Mouse (Mus musculus) hematopoietic multipotent progenitor cell, adult 10-12 weeks (in vitro differentiated cells): ENCODE measurements around the gene Btn2a2. TPM values are rescaled to one million over a fixed set of nuclear protein-coding genes. Genes with fewer than 3 reads are reported as not detected.

Source experiments
- polyA plus RNA-seq: library from polyadenylated mRNA; stranded (reverse); fragments of >175 nt; gene quantifications from 2 replicates; pipeline ENCODE4 v1.2.3, GENCODE M21; 2012; ENCODE audit warnings: low replicate concordance

The Btn2a2 gene
- polyA plus RNA-seq = not detected in 2 replicates

DNA sequence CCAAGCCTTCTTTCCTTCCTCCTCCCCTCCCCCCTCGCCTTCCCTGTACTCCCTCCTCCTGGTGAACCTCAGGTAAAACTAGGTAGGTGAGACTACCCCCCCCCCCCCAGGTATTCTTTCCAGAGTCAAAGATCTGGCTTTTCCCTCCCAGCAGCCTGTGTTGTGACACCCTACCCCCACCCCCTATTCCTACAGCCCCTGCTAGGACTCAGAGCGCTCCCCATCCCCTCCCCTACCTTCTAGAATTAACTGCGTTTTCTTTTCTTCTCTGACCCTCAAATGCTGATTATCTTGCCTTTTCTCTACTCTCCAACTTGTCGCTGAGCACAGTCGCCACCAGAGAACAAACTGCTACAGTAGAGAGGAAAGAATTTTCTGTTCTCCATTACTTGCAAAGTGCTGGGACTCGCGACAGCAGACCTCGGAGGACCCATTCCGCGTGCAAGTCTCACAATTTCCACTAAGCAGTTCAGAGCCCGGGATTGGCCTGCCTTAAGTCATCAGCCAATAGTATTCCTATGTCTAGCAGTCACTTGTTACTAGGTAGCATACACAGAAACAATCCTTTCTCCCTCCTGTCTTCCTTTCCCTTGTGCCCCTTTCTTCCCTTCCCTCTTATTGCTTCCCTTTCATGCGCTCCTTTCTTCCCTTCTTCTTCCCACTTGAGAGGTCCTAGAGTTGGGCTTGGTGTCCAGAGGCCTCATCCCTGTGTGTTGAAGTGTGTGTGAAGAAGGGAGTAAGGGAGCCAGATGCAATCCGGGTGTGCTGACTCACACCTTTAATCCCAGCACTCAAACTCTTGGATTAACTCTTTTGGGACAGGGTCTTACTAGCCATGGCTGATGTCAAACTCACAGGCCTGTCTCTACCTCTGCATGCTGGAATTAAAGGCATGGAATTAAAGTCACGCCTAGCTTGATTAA, at the start of gene Btn2a2:
Gene Btn2a2, minus strand, starts transcription at position 458 of the 923 bp plus-strand sequence.

DNA sequence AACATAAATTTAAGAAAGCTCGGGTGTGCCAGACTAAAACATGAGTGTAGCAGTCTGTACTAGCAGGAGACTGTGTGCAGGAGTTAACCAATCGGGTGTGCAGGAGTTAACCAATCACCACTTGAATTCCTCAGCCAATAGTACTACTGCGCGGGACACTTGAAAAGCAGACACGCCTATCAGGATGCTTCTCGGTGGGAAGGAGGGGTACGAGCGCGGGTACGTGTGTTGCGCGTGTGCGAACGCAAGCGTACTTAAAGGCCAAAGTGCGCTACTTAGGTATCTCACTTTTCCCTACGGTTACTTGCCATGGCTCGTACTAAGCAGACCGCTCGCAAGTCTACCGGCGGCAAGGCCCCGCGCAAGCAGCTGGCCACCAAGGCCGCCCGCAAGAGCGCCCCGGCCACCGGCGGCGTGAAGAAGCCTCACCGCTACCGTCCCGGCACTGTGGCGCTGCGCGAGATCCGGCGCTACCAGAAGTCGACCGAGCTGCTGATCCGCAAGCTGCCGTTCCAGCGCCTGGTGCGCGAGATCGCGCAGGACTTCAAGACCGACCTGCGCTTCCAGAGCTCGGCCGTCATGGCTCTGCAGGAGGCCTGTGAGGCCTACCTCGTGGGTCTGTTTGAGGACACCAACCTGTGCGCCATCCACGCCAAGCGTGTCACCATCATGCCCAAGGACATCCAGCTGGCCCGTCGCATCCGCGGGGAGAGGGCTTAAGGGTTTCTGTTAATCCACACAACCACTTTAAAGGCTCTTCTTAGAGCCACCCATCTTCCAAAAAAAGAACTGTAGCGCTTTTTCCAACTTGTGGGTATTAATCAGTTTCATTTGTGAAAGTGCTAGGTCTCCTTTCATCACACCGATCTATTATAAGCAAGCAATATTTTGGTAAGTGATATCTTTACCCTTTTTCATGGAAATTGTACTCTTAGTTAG, 46.7 kb upstream of the Btn2a2 start, which contains the start of gene Hist1h3g:
Gene Hist1h3g, plus strand, starts transcription at position 286 of the 939 bp plus-strand sequence.

DNA sequence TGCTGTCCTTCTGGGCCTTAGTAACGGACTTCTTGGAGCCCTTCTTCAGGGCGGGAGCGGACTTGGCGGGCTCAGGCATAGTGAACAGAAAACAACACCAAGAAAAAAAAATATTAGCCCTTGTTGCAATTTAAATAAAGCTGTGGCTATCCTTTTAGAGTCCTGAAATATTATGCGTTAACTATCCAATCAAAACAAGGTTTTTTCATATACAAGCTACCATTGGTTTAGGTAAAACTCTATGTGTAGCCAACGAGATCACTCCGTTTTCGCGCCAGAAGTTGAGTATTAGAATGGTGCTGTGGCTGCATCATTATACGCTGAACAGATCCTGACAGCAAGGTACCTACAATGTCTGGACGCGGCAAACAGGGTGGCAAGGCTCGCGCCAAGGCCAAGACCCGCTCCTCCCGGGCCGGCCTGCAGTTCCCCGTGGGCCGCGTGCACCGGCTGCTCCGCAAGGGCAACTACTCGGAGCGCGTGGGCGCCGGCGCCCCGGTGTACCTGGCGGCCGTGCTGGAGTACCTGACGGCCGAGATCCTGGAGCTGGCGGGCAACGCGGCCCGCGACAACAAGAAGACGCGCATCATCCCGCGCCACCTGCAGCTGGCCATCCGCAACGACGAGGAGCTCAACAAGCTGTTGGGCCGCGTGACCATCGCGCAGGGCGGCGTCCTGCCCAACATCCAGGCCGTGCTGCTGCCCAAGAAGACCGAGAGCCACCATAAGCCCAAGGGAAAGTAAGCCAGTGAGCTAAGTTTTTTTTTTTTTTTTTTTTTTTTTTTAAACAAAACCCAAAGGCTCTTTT, 45.1 kb upstream of the Btn2a2 start, which contains the start of gene Hist1h2af:
Gene Hist1h2af, plus strand, starts transcription at position 347 of the 808 bp plus-strand sequence.

DNA sequence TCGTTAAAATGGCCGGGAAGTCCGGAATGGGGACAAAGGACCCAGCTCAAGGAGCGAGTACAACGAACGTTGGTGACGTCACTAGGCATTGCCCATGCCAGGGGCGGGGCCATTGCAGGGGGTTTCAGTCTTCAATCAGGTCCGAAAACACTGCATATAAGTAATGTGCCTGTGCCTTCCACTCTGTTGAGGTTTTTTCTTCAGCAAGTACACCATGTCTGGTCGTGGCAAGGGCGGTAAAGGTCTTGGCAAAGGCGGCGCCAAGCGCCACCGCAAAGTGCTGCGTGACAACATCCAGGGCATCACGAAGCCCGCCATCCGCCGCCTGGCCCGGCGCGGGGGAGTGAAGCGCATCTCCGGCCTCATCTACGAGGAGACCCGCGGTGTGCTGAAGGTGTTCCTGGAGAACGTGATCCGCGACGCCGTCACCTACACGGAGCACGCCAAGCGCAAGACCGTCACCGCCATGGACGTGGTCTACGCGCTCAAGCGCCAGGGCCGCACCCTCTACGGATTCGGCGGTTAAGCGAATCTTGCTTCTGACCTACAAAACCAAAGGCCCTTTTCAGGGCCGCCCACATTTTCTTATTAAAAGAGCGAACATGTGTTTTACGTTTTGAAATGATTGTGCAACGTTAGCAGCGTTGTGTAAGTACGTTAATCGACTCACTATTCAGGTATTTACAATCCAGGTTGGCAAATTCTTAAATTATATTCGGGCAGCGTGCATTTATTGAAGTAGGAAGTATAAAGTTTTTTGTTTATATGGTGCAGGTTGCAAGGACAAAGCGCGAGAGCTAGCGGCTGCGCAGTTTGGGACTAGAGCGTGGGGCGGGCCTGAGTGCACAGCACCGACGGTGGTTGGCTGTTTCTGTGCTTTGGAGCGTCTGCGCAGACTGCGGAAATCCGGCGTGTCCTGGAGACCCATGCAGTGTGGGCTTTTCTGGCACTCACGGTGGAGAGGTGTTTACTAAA, 42.5 kb upstream of the Btn2a2 start, which contains the start of gene Hist1h4h:
Gene Hist1h4h, plus strand, starts transcription at position 150 of the 975 bp plus-strand sequence.

DNA sequence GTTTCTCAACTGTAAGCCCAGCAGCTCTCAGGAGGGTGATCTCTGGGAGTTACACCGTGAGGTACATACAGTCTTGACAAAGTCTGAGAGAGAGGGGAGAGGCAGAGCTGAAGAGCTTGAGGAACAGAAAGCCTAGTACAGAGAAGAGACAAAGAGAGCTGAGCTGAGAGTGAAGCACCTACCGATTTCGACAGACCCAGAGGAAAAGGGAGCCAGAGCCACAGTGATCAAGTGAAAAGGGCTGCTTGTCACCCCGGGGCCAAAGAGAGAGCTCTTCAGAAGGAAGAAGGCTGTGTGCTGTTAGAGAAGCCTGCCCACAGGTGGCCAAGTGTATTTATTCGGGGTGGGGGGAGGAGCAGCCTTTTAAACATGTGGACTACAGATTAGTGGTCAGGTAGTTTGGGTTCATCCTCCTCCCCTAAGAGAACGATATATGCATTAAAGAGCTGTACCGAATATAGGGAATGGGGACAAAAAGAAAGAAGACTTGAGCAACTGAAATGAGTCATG, 23.0 kb downstream of the Btn2a2 start, which contains the start of gene Btn1a1:
Gene Btn1a1, minus strand, starts transcription at position 302 of the 510 bp plus-strand sequence.

Other genes with a start within 250 kb of the Btn2a2 start
- not detected in 2 replicates for gene Vmn1r223, start 241.7 kb downstream of the Btn2a2 start, polyA plus RNA-seq
- 0.58 and 1.2 TPM in 2 replicates for gene Zfp322a, start 119.6 kb downstream of the Btn2a2 start, polyA plus RNA-seq
- gene Abt1, start 65.0 kb downstream of the Btn2a2 start, polyA plus RNA-seq = 4.2 and 5.2 TPM in 2 replicates
- 0.04 TPM in 1 of 2 replicates, not detected in the other for gene Btn1a1, start 23.0 kb downstream of the Btn2a2 start, polyA plus RNA-seq
- gene Hist1h4h, start 42.2 kb upstream of the Btn2a2 start, polyA plus RNA-seq = 10.6 and 15.4 TPM in 2 replicates
- 44.2 and 69.4 TPM in 2 replicates for gene Hist1h2af, start 45.0 kb upstream of the Btn2a2 start, polyA plus RNA-seq
- 1.6 and 7.3 TPM in 2 replicates for gene Hist1h3g, start 46.6 kb upstream of the Btn2a2 start, polyA plus RNA-seq
- gene Hist1h2bh, start 54.5 kb upstream of the Btn2a2 start, polyA plus RNA-seq = 0.36 and 0.54 TPM in 2 replicates
- 2.4 and 2.8 TPM in 2 replicates for gene Hist1h3f, start 55.2 kb upstream of the Btn2a2 start, polyA plus RNA-seq
- 3.8 and 7.2 TPM in 2 replicates for gene Hist1h4f, start 62.8 kb upstream of the Btn2a2 start, polyA plus RNA-seq
- gene Hist1h1d, start 64.4 kb upstream of the Btn2a2 start, polyA plus RNA-seq = 0.55 and 0.68 TPM in 2 replicates
- 3.2 and 3.6 TPM in 2 replicates for gene Hist1h3e, start 73.5 kb upstream of the Btn2a2 start, polyA plus RNA-seq
- 4.8 and 7.7 TPM in 2 replicates for gene Hist1h2ae, start 82.4 kb upstream of the Btn2a2 start, polyA plus RNA-seq
- 4.5 and 23.6 TPM in 2 replicates for gene Hist1h2bg, start 82.5 kb upstream of the Btn2a2 start, polyA plus RNA-seq
- gene Hist1h2bf, start 85.3 kb upstream of the Btn2a2 start, polyA plus RNA-seq = 2.0 and 4.0 TPM in 2 replicates
- gene Hist1h2ad, start 85.5 kb upstream of the Btn2a2 start, polyA plus RNA-seq = 2.4 and 2.6 TPM in 2 replicates
- gene Hist1h3d, start 86.9 kb upstream of the Btn2a2 start, polyA plus RNA-seq = 0.33 and 1.7 TPM in 2 replicates
- gene Hist1h4d, start 92.7 kb upstream of the Btn2a2 start, polyA plus RNA-seq = 12.3 and 12.6 TPM in 2 replicates
- gene Hist1h2be, start 132.3 kb upstream of the Btn2a2 start, polyA plus RNA-seq = 1.4 and 1.7 TPM in 2 replicates
- gene Hist1h1e, start 133.7 kb upstream of the Btn2a2 start, polyA plus RNA-seq = 5.6 and 11.8 TPM in 2 replicates
- 0.80 and 1.2 TPM in 2 replicates for gene Hist1h2ac, start 195.1 kb upstream of the Btn2a2 start, polyA plus RNA-seq
- gene Hist1h2bc, start 195.3 kb upstream of the Btn2a2 start, polyA plus RNA-seq = 10.2 and 11.3 TPM in 2 replicates
- not detected in 2 replicates for gene Hist1h1t, start 207.0 kb upstream of the Btn2a2 start, polyA plus RNA-seq
- 2.4 and 2.5 TPM in 2 replicates for gene Hist1h4c, start 209.6 kb upstream of the Btn2a2 start, polyA plus RNA-seq
- 12.7 and 34.4 TPM in 2 replicates for gene Hfe, start 222.0 kb upstream of the Btn2a2 start, polyA plus RNA-seq
- 26.1 and 77.9 TPM in 2 replicates for gene Hist1h1c, start 250.0 kb upstream of the Btn2a2 start, polyA plus RNA-seq